Mouse (Mus musculus): ENCODE results near the gene Pdgfd.
"Not testable (repeated sequence)": the region's sequence is repeated elsewhere in the genome, so short reads cannot be mapped to it uniquely, and the experiment has no call there.

The Pdgfd gene

GRCm38 (mm10) chr9:6168391-6169037 lies at the start of gene Pdgfd:
Pdgfd (plus strand) TSS chr9:6168584.
- in situ Hi-C loops (cut with MboI): no loop called here

DNA sequence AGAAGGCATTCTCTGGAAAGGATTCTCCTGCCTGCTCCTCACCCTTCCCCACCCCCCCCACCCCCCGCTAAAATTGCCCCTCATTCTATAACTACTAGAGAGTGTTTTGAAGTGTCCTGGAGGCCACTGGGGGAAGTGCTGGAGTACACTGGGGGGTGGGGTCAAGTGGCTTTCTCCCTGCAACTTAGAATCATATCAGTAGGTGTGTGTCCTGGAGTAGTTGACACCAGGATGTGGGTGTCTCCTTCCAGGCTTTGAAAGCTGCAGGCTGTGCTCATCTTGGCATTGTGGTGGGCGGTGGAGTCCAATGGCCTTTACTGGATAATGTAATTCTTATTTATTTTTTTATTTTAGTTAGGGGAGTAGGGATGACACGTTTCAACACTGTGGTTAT lies 651 bp downstream of the Pdgfd start:
- in situ Hi-C loops (cut with MboI): no loop called here

DNA sequence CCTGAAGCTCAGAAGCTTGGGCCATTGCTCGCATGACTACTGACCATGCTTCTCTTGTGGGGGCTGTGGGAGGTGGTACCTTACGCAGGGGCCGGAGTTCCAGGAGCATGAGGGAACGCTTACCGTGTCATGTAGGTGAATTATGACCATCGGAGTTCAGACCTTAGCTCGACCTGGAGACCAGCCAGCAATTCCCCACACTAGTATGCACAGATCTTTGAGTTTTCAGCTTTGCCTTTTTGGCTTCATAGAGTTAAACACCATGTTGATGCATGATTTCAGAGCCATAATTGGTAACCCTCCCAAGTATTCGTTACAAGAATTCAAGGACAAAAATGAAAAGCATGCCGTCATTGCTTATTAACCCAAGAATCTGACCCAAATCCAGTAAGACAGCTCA lies 2.6 kb downstream of the Pdgfd start:
- in situ Hi-C loops (cut with MboI): no loop called here

DNA sequence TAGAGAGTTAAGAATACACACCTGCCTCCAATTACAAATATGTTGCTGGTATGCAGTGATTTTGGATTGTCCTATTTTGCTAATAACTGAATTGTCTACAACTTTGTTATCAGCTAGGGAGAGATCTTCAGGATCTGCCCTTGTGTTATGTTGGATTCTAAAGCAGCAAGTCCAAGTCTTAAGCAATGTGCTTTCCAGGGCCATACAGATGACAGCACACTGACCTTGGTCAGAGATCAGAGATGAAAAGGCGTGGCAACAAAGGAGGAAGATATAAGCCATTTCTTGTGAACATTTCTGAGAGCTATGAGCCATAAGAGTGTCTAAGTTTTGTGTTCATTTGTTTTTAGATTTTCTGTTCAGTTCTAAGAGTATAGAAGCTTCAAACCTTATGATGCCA lies 4.9 kb downstream of the Pdgfd start:
- in situ Hi-C loops (cut with MboI): no loop called here

DNA sequence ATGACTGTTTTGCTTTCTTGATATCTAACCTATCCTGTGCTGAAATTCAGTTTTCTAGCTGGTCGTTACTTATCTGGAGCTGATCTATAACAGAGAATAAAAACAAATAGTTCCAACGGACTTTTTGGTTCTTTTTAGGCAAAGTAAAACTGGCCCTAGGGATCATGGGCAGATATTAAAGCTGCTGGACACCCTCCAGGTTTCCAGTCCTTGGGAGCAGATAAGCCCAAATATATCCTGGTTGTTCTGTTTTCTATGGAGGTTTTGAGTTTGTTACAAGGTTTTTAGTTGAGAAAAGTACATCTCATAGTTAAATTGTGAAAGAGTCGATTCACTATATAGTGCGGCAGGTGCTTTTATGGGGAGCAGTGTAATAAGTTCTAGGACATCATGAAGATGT lies 7.3 kb downstream of the Pdgfd start:
- in situ Hi-C loops (cut with MboI): no loop called here

GRCm38 (mm10) chr9:6182307-6182923 lies 14.0 kb downstream of the Pdgfd start:
- in situ Hi-C loops (cut with MboI): no loop called here

DNA sequence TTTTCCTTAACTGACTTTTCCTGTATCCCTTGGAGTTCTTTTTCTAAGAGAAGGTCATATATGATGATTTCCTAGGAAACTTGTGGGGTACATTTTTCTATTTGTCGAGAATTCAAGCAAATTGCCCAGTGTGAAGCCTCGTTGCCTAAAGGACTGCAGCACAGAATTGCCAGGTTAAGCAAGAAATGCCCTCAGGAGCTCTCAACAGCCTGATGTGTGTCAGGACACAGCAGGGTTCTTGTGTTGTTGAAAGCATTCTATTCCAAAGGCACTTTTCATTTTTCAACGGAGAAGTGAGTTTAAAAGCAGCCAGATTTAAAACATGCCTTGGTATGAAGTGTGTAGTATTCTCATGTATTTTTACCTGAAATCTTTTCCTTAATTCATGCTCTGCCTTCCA lies 19.6 kb downstream of the Pdgfd start:
- in situ Hi-C loops (cut with MboI): no loop called here

- in situ Hi-C loops (cut with MboI): no loop called here
These were observed 25.0 kb downstream of the Pdgfd start for GRCm38 (mm10) chr9:6193352-6193751.

- in situ Hi-C loops (cut with MboI): no loop called here
These were observed 44.5 kb downstream of the Pdgfd start for GRCm38 (mm10) chr9:6212862-6213261.

- in situ Hi-C loops (cut with MboI): no loop called here
These were observed 49.1 kb downstream of the Pdgfd start for GRCm38 (mm10) chr9:6217505-6217904.

- in situ Hi-C loops (cut with MboI): not testable (repeated sequence)
These were observed 67.6 kb downstream of the Pdgfd start for GRCm38 (mm10) chr9:6235982-6236381.

DNA sequence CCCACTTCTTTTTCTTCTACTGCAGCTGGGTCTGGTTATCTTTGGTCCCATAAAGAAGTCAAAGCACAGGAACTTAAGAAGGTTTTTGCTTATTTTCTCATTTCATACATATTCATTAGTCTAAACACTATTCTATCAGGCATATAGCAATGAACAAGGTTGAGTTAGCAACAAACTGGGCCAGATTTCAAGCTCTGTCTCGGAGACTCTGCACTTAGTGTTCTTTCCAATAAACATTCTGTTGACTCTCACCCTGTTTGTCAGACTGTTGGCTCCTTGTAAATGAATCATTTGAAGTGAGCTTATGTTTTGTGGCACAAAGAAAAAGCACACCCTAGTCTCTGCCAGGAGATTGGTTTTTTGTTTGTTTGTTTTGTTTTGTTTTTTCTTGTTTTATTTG lies 81.9 kb downstream of the Pdgfd start:
- in situ Hi-C loops (cut with MboI): no loop called here

- in situ Hi-C loops (cut with MboI): no loop called here
These were observed 83.6 kb downstream of the Pdgfd start for GRCm38 (mm10) chr9:6251990-6252389.

DNA sequence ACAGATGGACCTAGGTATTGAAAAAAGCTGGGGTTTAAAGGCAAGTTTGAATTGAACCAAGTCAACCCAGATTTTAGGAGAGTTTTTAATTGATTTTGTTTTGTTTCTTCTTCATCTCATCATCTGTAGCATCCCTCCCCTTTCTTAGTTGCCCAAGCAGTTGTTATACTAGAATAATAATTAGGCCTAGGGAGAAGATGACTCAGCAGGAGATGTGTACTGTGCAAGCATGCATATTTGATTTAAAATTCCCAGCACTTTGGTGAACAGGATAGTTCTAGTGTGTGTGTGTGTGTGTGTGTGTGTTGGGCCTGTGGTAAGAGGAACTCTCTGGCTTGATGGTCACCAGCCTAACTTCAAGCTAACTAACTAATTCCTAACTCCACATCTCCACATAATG lies 88.7 kb downstream of the Pdgfd start:
- in situ Hi-C loops (cut with MboI): no loop called here

- in situ Hi-C loops (cut with MboI): no loop called here
These were observed 96.4 kb downstream of the Pdgfd start for GRCm38 (mm10) chr9:6264820-6265219.

- in situ Hi-C loops (cut with MboI): no loop called here
These were observed 101.5 kb downstream of the Pdgfd start, which contains the start of gene Ddi1 for GRCm38 (mm10) chr9:6269796-6270280. Ddi1 (minus strand) TSS chr9:6269846.

GRCm38 (mm10) chr9:6276395-6276794 lies 108.0 kb downstream of the Pdgfd start:
- in situ Hi-C loops (cut with MboI): no loop called here

- in situ Hi-C loops (cut with MboI): no loop called here
These were observed 109.1 kb downstream of the Pdgfd start for GRCm38 (mm10) chr9:6277526-6277925.

- in situ Hi-C loops (cut with MboI): no loop called here
These were observed 118.4 kb downstream of the Pdgfd start for GRCm38 (mm10) chr9:6286770-6287169.

- in situ Hi-C loops (cut with MboI): no loop called here
These were observed 120.9 kb downstream of the Pdgfd start for GRCm38 (mm10) chr9:6289211-6289696.

GRCm38 (mm10) chr9:6298547-6298946 lies 130.2 kb downstream of the Pdgfd start:
- in situ Hi-C loops (cut with MboI): no loop called here

DNA sequence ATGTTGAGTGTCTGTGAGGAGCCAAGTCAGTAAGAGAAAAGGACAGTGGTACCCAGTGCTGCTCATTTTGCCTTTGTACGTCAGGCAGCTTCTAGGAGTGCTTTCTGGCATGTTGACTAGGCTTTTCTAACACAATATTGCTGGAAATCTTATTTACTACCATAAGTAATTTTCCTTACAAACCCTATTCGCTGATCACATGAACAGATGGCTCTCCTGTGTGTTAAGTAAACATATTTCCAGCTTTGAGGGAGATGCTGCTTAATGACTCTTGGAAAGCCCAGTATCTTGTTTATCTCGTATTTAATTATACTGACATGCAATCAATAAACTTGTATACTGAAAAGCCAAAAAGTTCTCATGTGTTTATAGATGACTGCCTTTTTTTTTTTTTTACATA lies 133.7 kb downstream of the Pdgfd start:
- in situ Hi-C loops (cut with MboI): no loop called here

DNA sequence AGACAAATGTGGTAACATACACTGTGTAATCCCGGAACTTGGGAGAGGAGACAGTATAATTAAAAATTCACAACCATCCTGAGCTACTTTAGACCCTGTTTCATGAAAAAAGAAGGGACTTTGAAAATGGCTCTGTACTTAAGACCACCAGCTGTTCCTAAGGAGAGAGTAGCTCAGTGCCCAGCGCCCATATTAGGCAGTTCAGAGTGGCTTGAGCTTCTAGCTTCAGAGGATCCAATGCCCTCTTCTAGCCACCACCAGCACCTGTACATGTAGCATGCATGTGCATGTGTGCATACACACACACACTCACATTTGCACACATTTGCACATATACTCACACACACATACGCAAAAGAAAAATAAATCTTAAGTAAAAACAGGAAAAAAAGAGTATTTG lies 136.2 kb downstream of the Pdgfd start:
- in situ Hi-C loops (cut with MboI): no loop called here

GRCm38 (mm10) chr9:6305847-6306246 lies 137.5 kb downstream of the Pdgfd start:
- in situ Hi-C loops (cut with MboI): no loop called here
